20 mouse cellular contexts compared by ENCODE assay signal in the genomic region with DNA sequence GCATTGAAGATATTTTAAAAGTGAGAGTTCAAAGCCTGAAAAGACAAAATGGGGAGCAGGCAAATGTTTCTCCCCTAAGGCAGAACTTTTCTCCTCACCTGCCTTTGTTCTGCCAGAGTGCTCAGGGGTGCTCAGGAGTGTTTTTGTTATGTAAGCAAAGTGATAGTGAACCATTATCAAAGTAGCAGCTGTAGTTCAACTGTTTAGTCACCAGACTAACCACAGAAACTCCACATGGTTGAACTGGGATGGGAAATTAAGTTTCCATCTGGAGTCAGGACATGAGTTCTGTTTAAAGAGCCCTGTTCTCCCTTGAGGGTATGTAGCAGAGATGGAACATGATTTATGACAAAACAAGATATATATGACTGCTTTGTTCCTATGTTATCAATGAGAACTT.
"Had no signal": no experiment of that assay in that cellular context is flagged by ENCODE, and none has a peak within 500 bp of the region (broad histone marks: within the 10 kb centered on the region; RNA-seq: fewer than 3 reads in every experiment).

No protein-coding gene starts in this region.

- H3K4me1 ChIP-seq: liver, embryonic 15.5 days; lung, embryonic 15.5 days; megakaryocyte, embryonic 14.5 days; midbrain, embryonic 13.5 days; midbrain, embryonic 15.5 days; neural tube, embryonic 12.5 days had no signal

- H3K4me3 ChIP-seq: liver, embryonic 15.5 days; lung, embryonic 15.5 days; megakaryocyte, embryonic 14.5 days; midbrain, embryonic 13.5 days; midbrain, embryonic 15.5 days; neural tube, embryonic 12.5 days had no signal

- H3K9ac ChIP-seq: liver, embryonic 15.5 days; liver, postnatal 0 days; lung, embryonic 15.5 days; midbrain, embryonic 13.5 days; midbrain, embryonic 15.5 days; neural tube, embryonic 12.5 days had no signal

- H3K9me3 ChIP-seq: liver, embryonic 15.5 days; lung, embryonic 15.5 days; megakaryocyte, embryonic 14.5 days; midbrain, embryonic 13.5 days; midbrain, embryonic 15.5 days; neural tube, embryonic 12.5 days had no signal

- H3K36me3 ChIP-seq: liver, embryonic 15.5 days; lung, embryonic 15.5 days; midbrain, embryonic 13.5 days; midbrain, embryonic 15.5 days; neural tube, embryonic 12.5 days had no signal

- H3K27ac ChIP-seq: liver, embryonic 15.5 days; lung, embryonic 15.5 days; macrophage; midbrain, embryonic 13.5 days; midbrain, embryonic 15.5 days; neural tube, embryonic 12.5 days had no signal

- DNase-seq: liver, postnatal 0 days; lung, adult 2 months; lung, postnatal 14 days; lung, postnatal 36 days; retina, postnatal 1 day; right cerebral cortex, adult 18-20 months; right cerebral cortex, postnatal 25 days; right cerebral cortex, postnatal 4 days; spleen, adult 18-20 months; thymus, adult 18-20 months; thymus, postnatal 14 days; thymus, postnatal 36 days had no signal

- H3K27me3 ChIP-seq: liver, embryonic 15.5 days; lung, embryonic 15.5 days; megakaryocyte, embryonic 14.5 days; midbrain, embryonic 13.5 days; midbrain, embryonic 15.5 days; neural tube, embryonic 12.5 days had no signal

- H3K4me2 ChIP-seq: liver, embryonic 15.5 days; lung, embryonic 15.5 days; midbrain, embryonic 11.5 days; midbrain, embryonic 13.5 days; midbrain, embryonic 15.5 days; neural tube, embryonic 12.5 days had no signal
